8 mouse cellular contexts compared by ENCODE assay signal in genomic region chr9:46328572-46329249, GRCm38 (mm10). TPM values are rescaled to one million over a fixed set of nuclear protein-coding genes. Genes with fewer than 3 reads are reported as not detected.
DNase-seq lines count a peak whose midpoint lies in the region; ATAC-seq and TF ChIP-seq lines count a peak whose summit lies in the region.

No protein-coding gene starts in this region.

- no peaks in the 10 kb centered on the region for H3K36me3 ChIP-seq in lung, embryonic 14.5 days (ENCODE audit: insufficient read depth)
- H3K36me3 ChIP-seq in forebrain, embryonic 13.5 days (ENCODE audit: poor library complexity, severe bottlenecking): no peaks in the 10 kb centered on the region
- no peaks in the 10 kb centered on the region for H3K36me3 ChIP-seq in intestine, embryonic 15.5 days

- TF ChIP-seq POLR2A in olfactory bulb, adult 2 months (IDR thresholded peaks at IDR 0.05; ENCODE audit: insufficient read depth, low read depth, low read length): no peak

- no peaks in the 10 kb centered on the region for H3K9me3 ChIP-seq in lung, embryonic 14.5 days (ENCODE audit: low read depth, low read length)
- no peaks in the 10 kb centered on the region for H3K9me3 ChIP-seq in forebrain, embryonic 13.5 days (replicated peaks)
- H3K9me3 ChIP-seq in intestine, embryonic 15.5 days: no peaks in the 10 kb centered on the region

- ATAC-seq in lung, embryonic 14.5 days (ENCODE audit: insufficient read depth): peak; percentile 62; the same call in 1 of the 2 replicates
- ATAC-seq in forebrain, embryonic 13.5 days: peak; percentile 86
- peak; percentile 60 for ATAC-seq in intestine, embryonic 15.5 days

- WGBS in lung, embryonic 14.5 days: 4% methylated on average over 30 of the region's 30 CpGs
- under 1% methylated on average over 30 of the region's 30 CpGs for WGBS in forebrain, embryonic 13.5 days
- WGBS in intestine, embryonic 15.5 days: 9% methylated on average over 30 of the region's 30 CpGs
- 13% methylated on average over 30 of the region's 30 CpGs for WGBS in olfactory bulb, adult 2 months

- H3K4me2 ChIP-seq in lung, embryonic 14.5 days: peak overlapping the region; percentile 69
- H3K4me2 ChIP-seq in forebrain, embryonic 13.5 days: peak overlapping the region; percentile 56
- peak overlapping the region; percentile 66 for H3K4me2 ChIP-seq in intestine, embryonic 15.5 days (replicated peaks)

- H3K9ac ChIP-seq in lung, embryonic 14.5 days: peak overlapping the region; percentile 57
- H3K9ac ChIP-seq in forebrain, embryonic 13.5 days: peak overlapping the region; percentile 61
- H3K9ac ChIP-seq in intestine, embryonic 15.5 days: peak overlapping the region; percentile 50

- no peaks in the 10 kb centered on the region for H3K27me3 ChIP-seq in lung, embryonic 14.5 days (ENCODE audit: insufficient read depth, low read length)
- H3K27me3 ChIP-seq in forebrain, embryonic 13.5 days: peaks cover 6% of the 10 kb centered on the region; the same call in 1 of the 2 replicates
- no peaks in the 10 kb centered on the region for H3K27me3 ChIP-seq in intestine, embryonic 15.5 days (replicated peaks)

- H3K4me3 ChIP-seq in lung, embryonic 14.5 days (ENCODE audit: low read depth, low read length): peak overlapping the region; percentile 32
- H3K4me3 ChIP-seq in forebrain, embryonic 13.5 days: peak overlapping the region; percentile 20
- peak overlapping the region; percentile 23 for H3K4me3 ChIP-seq in intestine, embryonic 15.5 days (replicated peaks)
- peak overlapping the region; percentile 6; the same call in 1 of the 2 replicates for H3K4me3 ChIP-seq in olfactory bulb, adult 2 months (ENCODE audit: insufficient read depth, low read depth, low read length)

- H3K27ac ChIP-seq in lung, embryonic 14.5 days (ENCODE audit: low read depth): peak overlapping the region; percentile 67
- H3K27ac ChIP-seq in forebrain, embryonic 13.5 days: peak overlapping the region; percentile 90
- H3K27ac ChIP-seq in intestine, embryonic 15.5 days: no peak overlapping the region
- no peak overlapping the region for H3K27ac ChIP-seq in olfactory bulb, adult 2 months (ENCODE audit: insufficient read depth, low read depth, low read length)

- H3K4me1 ChIP-seq in lung, embryonic 14.5 days (ENCODE audit: insufficient read depth): 0 out of 2 replicates have a peak, but pooled peaks cover 3% of the 10 kb centered on the region
- peaks cover 19% of the 10 kb centered on the region for H3K4me1 ChIP-seq in forebrain, embryonic 13.5 days
- H3K4me1 ChIP-seq in intestine, embryonic 15.5 days (replicated peaks): peaks cover 9% of the 10 kb centered on the region; the same call in 1 of the 2 replicates
- peaks cover 15% of the 10 kb centered on the region for H3K4me1 ChIP-seq in olfactory bulb, adult 2 months (ENCODE audit: control insufficient read depth, insufficient read depth, low read length)

- no peak for TF ChIP-seq CTCF in lung, embryonic 14.5 days (IDR thresholded peaks at IDR 0.05; ENCODE audit: low read depth)
- no peak for TF ChIP-seq CTCF in olfactory bulb, adult 2 months (IDR thresholded peaks at IDR 0.05; ENCODE audit: insufficient read depth, low read depth, low read length)

- DNase-seq in lung, embryonic 14.5 days: peak; percentile 67
- no peak for DNase-seq in lung, postnatal 14 days
- DNase-seq in cerebellum, adult 11 months: peak; percentile 88
- DNase-seq in liver: peak; percentile 42
- no peak for DNase-seq in spleen, postnatal 4 days (ENCODE audit: low spot score in 2 of 2)

RNA-seq across cellular contexts. Expression of gene 4931429L15Rik, which starts 8.9 kb away (rescaled TPM):
- polyA plus RNA-seq in lung, embryonic 14.5 days (2014; fragmentation: Nextera tagmentation; extraction: Ambion mirVana): not detected in 2 replicates
- polyA plus RNA-seq in forebrain, embryonic 13.5 days (2015; fragmentation: Nextera tagmentation; extraction: Ambion mirVana): not detected in 2 replicates
- polyA plus RNA-seq in intestine, embryonic 15.5 days (2015; fragmentation: Nextera tagmentation; extraction: Ambion mirVana): not detected in 2 replicates
- not detected in 2 replicates for polyA plus RNA-seq in olfactory bulb, adult 2 months (2012; ENCODE audit: insufficient read depth, insufficient read length, low replicate concordance, missing spikeins)

RNA-seq across cellular contexts. Expression of gene Bud13, which starts 45.9 kb away (rescaled TPM):
- 27.1 and 27.6 TPM in 2 replicates for polyA plus RNA-seq in lung, embryonic 14.5 days (2014; fragmentation: Nextera tagmentation; extraction: Ambion mirVana)
- 19.0 and 21.9 TPM in 2 replicates for polyA plus RNA-seq in forebrain, embryonic 13.5 days (2015; fragmentation: Nextera tagmentation; extraction: Ambion mirVana)
- polyA plus RNA-seq in intestine, embryonic 15.5 days (2015; fragmentation: Nextera tagmentation; extraction: Ambion mirVana): 19.7 and 20.0 TPM in 2 replicates
- polyA plus RNA-seq in olfactory bulb, adult 2 months (2012; ENCODE audit: insufficient read depth, insufficient read length, low replicate concordance, missing spikeins): not detected in 2 replicates

RNA-seq across cellular contexts. Expression of gene Zpr1, which starts 55.8 kb away (rescaled TPM):
- 56.0 and 61.8 TPM in 2 replicates for polyA plus RNA-seq in lung, embryonic 14.5 days (2014; fragmentation: Nextera tagmentation; extraction: Ambion mirVana)
- polyA plus RNA-seq in forebrain, embryonic 13.5 days (2015; fragmentation: Nextera tagmentation; extraction: Ambion mirVana): 60.7 and 65.2 TPM in 2 replicates
- 57.2 and 63.2 TPM in 2 replicates for polyA plus RNA-seq in intestine, embryonic 15.5 days (2015; fragmentation: Nextera tagmentation; extraction: Ambion mirVana)
- polyA plus RNA-seq in olfactory bulb, adult 2 months (2012; ENCODE audit: insufficient read depth, insufficient read length, low replicate concordance, missing spikeins): not detected in 2 replicates

Comparison
In these comparisons a context has a peak if more than half of its experiments do, and no peak if none do; other contexts are left out.
1. DNase-seq: peak in lung, embryonic 14.5 days (single experiment), cerebellum, adult 11 months (single experiment) and liver (single experiment); none in lung, postnatal 14 days (single experiment) and spleen, postnatal 4 days (0 of 2).
2. H3K27ac ChIP-seq: peak in lung, embryonic 14.5 days (single experiment) and forebrain, embryonic 13.5 days (single experiment); none in intestine, embryonic 15.5 days (single experiment) and olfactory bulb, adult 2 months (single experiment).
3. RNA of gene Bud13, which starts 45.9 kb away (polyA plus RNA-seq): 27.1 to 27.6 TPM in lung, embryonic 14.5 days, 19.7 to 20.0 TPM in intestine, embryonic 15.5 days and 19.0 to 21.9 TPM in forebrain, embryonic 13.5 days; not detected in olfactory bulb, adult 2 months; every median in the first group is over 10 times any median in the second.
4. Peak in every context shown above with its lines, with median percentiles within 50 percentile points of each other: ATAC-seq, H3K4me2 ChIP-seq, H3K4me3 ChIP-seq and H3K9ac ChIP-seq.